Mouse (Mus musculus) bone marrow, adult 2 months (tissue): ENCODE data around the gene Baz2a. TPM values are rescaled to one million over a fixed set of nuclear protein-coding genes. Genes with fewer than 3 reads are reported as not detected.
"Not testable (repeated sequence)": the region's sequence is repeated elsewhere in the genome, so short reads cannot be mapped to it uniquely, and the experiment has no call there.

ENCODE experiments used
- H3K27ac ChIP-seq: fragments of 200-500 bp; 2 replicates; pipeline ENCODE4 v1.5.1; 2012; ENCODE audit warnings: low read depth, mild to moderate bottlenecking, control low read depth, inconsistent platforms, low read length; ENCODE audit not compliant: control insufficient read depth, poor library complexity, insufficient read depth
- H3K4me1 ChIP-seq: fragments of 200-500 bp; 2 replicates; pipeline ENCODE4 v1.6.1; 2011; ENCODE audit warnings: low read length; ENCODE audit not compliant: control insufficient read depth, insufficient read depth
- H3K4me3 ChIP-seq: fragments of 200-500 bp; replicated peaks from 2 replicates; pipeline ENCODE3; 2011; ENCODE audit warnings: mild to moderate bottlenecking, low read depth, low read length, control low read depth; ENCODE audit not compliant: control insufficient read depth
- CTCF ChIP-seq: fragments of 200-500 bp; IDR thresholded peaks from 2 replicates; pipeline ENCODE4 v1.5.1; 2011; ENCODE audit warnings: low read length, control low read depth; ENCODE audit not compliant: control insufficient read depth, insufficient read depth
- POLR2A ChIP-seq: fragments of 200-500 bp; IDR thresholded peaks from 2 replicates; pipeline ENCODE4 v1.6.1; 2011; ENCODE audit warnings: low read depth, mild to moderate bottlenecking, control low read depth, low read length, borderline replicate concordance; ENCODE audit not compliant: control insufficient read depth
- WGBS: fragments of 180-500 bp; shearing (Covaris S2); methylation state at CpG from one replicate; pipeline ENCODE4 v1.1.7; 2018; 5-methylcytosine and 5-hydroxymethylcytosine counted together
- polyA plus RNA-seq: library from polyadenylated mRNA; stranded (reverse); fragments of >200 nt; gene quantifications from 2 replicates; pipeline ENCODE4 v1.2.4, GENCODE M21; 2011; ENCODE audit warnings: low replicate concordance; ENCODE audit not compliant: missing spikeins, insufficient read depth, insufficient read length

Gene Baz2a
- polyA plus RNA-seq, 1 experiment = 64.0 TPM

DNA sequence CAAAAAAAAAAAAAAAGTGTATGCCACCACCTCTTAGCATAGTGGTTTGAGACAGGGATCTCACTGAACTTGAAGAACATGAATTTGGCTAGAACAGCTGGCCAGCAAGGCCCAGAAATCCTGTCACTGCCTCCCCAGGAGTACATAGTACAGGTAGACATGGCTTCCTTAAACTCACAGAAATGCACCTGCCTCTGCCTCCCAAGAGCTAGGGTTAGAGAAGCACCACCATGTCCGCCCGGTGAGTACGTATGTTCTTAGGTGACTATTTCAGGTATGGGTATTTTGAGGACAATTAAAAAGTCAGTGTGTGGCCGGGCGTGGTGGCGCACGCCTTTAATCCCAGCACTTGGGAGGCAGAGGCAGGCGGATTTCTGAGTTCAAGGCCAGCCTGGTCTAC lies 38.4 kb upstream of the Baz2a start:
- no peak for TF ChIP-seq POLR2A
- no peak for TF ChIP-seq CTCF
- Histone ChIP-seq H3K27ac (no peak overlapping the region), H3K4me3 (no peak overlapping the region), H3K4me1 (no peaks in the 10 kb centered on the region)
- WGBS = 88% methylated on average over 8 of the region's 8 CpGs

DNA sequence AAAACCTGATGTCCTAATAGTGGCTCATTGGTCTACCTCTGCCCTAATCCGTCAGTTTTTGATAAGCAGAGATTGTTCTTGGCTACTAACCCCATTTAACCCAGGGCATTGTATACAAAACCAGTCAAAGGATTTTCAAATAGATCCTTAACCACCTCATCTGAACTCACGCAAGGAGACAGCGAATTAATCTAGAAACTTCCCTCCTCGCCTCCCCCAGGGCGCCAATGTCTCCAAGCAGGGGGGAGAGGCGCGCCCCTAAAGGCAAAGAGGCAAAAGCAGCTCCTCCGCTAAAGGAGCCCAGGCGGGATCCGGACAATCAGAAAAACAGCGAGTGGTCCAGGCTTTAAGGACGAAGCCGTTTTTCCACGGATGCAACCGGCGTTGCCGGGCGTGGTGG lies 33.2 kb upstream of the Baz2a start:
- WGBS = under 1% methylated on average over 18 of the region's 18 CpGs
- Histone ChIP-seq H3K4me1 (peaks cover 2% of the 10 kb centered on the region), H3K27ac (peak overlapping the region; percentile 90), H3K4me3 (peak overlapping the region; percentile 71)
- TF ChIP-seq POLR2A (no peak), CTCF (no peak)

DNA sequence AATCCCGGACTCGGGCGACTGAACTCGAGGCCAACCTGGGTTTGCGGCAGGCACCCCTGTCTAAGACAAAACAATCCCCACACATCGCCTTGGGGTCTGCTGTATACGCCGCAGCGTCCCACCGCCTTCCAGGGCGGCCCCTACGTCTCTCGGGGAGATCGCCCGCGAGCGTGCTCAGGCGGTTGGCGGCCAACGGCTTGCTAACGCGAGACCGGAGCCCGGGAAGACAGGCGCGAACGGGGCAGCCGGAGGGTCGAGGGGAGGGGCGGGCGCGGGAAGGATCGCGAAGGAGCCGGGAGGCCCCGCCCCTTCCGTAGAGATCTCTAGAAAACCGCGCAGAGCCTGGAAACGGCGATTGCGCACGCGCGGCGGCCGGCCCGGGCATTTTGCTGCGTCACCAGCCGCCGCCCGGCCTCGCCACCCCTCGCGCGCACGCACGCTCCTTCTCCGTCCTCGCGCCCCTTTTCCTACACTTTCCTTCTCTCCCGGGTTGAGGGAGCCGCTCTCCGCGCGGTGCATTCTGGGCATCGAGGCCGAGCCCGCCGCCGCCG lies 32.7 kb upstream of the Baz2a start, which contains the start of gene Ptges3:
Ptges3 (plus strand) TSS at position 354 of the 551 bp plus-strand sequence.
- WGBS = under 1% methylated on average over 70 of the region's 72 CpGs
- Histone ChIP-seq H3K4me3 (peak within 1 kb of the TSS; percentile 97), H3K4me1 (peaks cover 2% of the 10 kb centered on the region), H3K27ac (peak within 1 kb of the TSS; percentile 90)
- peak; percentile 41 for TF ChIP-seq POLR2A
- no peak for TF ChIP-seq CTCF

DNA sequence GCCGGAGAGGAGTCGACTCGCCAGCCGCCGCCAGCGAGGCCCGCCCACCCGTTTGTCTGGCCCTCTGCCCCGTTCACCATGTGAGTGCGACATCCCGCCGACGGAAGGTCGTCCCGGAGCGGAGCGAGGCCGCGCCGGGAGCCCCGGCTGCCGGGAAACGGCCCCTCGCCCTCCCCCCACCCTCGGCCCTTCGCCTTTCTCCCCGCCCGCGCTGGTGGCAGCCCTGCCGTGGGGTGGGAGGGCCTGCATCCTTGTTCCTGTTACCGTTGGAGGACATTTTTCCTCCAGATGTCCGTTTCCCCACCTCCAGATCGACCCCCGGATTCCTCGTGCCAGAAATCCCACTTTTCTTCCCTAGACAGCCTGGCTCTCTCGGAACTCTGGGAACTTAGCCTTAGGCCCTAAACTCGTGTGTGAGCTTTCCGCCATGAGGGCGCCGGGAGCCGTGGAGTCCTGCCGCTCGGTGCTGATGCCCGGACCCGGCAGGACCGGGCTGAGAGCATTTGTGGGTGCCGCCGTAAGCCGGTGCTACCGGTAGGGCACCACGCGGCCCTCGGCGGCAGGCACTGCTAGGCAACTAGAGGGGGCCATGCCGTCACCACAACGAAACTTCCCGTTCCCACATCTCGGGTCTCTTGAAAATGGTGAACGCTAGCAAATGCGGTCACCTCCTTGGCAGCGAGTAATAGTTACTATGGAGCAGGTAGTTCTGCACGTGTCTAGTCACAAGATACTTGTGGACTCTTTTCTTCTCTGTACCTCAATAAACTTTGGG lies 32.0 kb upstream of the Baz2a start:
- WGBS = under 1% methylated on average over 62 of the region's 62 CpGs
- TF ChIP-seq POLR2A (peak; percentile 3; the same call in 1 of the 2 replicates), CTCF (no peak)
- H3K27ac ChIP-seq = peak overlapping the region; percentile 90
- H3K4me1 ChIP-seq = peaks cover 2% of the 10 kb centered on the region
- peak overlapping the region; percentile 97 for H3K4me3 ChIP-seq

DNA sequence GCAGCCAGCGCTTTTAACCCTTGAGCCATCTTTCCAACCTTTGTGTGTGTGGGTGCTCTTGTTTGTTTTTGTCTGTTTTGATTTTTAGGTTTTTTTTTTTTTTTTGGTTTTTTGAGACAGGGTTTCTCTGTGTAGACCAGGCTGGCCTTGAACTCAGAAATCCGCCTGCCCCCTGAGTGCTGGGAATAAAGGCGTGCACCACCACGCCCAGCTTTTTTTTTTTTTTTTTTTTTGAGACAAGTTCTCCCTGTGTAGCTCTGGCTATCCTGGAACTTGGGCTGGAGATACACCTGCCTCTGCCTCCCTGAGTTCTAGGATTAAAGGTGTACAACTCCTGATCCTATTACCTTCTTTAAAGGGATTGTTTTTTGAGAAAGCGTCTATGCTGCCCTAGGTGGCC lies 30.3 kb upstream of the Baz2a start:
- 59% methylated on average over 5 of the region's 5 CpGs for WGBS
- H3K4me1 ChIP-seq = peaks cover 2% of the 10 kb centered on the region
- TF ChIP-seq POLR2A = no peak
- no peak for TF ChIP-seq CTCF
- no peak overlapping the region for H3K27ac ChIP-seq
- no peak overlapping the region for H3K4me3 ChIP-seq

DNA sequence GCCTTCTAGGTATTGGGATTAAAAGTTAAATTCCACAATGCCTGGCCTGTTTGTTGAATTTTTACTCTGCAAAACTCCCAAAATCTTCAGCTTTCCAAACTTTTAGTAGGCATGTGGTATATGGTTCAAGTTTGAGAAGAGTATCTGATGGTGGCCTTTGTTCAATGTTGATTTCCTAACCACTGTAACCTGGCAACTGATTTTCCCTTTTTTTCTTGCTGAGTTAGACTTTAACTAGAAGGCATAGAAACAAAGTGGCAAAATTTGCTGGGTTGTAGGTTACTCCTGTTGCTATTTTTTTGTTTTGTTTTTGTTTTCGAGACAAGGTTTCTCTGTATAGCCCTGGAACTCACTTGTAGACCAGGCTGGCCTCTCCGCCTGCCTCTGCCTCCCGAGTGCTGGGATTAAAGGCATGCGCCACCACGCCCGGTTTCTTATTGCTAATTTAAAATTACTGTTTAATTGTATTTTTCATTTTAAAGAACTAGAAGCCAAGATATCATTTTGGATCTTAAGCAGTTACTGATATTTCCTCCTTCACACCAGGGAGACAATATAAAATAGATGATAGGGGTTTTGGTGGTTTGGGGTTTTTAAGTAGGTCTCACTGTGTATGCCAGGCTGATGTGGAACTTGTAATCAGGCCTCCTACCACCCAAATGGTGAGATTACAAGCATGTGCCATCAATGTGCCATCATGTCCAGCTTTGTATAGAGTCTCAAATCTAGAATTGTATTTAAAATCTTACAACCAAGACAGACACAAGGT lies 29.0 kb upstream of the Baz2a start:
- H3K4me1 ChIP-seq = peaks cover 2% of the 10 kb centered on the region
- H3K4me3 ChIP-seq = no peak overlapping the region
- 74% methylated on average over 6 of the region's 6 CpGs for whole genome bisulfite sequencing

DNA sequence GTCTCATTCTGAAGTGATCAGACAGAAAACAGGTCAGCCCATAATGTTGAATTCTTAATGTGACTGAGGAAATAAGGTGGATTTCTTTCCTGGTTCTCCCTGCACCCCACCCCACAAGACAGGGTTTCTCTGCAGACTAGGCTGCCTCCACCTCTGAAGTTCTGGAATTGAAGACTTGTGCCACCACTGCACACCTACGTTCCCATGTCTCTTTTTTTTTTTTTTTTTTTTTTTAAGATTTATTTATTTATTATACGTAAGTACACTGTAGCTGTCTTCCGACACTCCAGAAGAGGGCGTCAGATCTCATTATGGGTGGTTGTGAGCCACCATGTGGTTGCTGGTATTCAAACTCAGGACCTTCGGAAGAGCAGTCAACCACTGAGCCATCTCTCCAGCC lies 25.3 kb upstream of the Baz2a start:
- no peak for TF ChIP-seq CTCF
- no peak for TF ChIP-seq POLR2A
- H3K27ac ChIP-seq = no peak overlapping the region
- H3K4me1 ChIP-seq = no peaks in the 10 kb centered on the region; the same call in 1 of the 2 replicates
- H3K4me3 ChIP-seq = no peak overlapping the region
- 75% methylated on average over 5 of the region's 5 CpGs for WGBS

More for the DNA sequence above, 29.0 kb upstream of the Baz2a start:
- H3K27ac ChIP-seq = no peak overlapping the region
- TF ChIP-seq CTCF (no peak), POLR2A (no peak)

DNA sequence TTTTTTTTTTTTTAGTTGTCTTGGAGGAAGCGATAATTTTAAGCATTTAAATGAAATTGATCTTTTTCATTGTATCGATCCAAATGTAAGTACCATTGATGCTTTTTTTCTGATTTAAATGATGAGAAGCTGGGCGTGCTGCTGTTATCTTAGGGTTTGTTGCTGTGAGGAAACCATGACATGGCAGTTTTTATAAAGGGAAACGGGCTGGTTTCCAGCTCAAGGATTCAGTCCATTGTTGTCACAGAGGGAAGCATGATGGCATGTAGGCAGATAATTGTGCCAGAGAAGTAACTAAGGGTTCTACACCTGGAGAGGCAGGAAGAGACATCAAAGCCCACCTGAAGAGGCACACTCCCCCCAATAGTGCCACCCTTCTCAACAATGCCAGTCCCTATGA lies 22.2 kb upstream of the Baz2a start:
- 52% methylated on average over 4 of the region's 4 CpGs for WGBS
- no peak overlapping the region for H3K4me3 ChIP-seq

DNA sequence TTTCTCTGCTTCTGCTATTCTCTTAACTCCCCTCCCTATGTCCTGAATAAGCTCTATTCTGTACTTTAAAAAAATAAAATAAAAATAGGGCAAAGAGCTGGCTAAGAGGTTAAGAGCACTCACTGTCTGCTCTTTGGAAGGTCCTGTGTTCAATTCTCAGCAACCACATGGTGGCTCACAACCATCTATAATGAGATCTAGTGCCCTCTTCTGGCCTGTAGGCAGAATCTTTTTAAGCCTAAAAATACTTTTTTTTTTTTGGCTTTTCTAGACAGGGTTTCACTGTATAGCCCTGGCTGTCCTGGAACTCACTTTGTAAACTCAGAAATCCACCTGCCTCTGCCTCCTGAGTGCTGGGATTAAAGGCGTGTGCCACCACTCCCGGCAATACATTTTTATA lies 20.9 kb upstream of the Baz2a start:
- not testable (repeated sequence) for H3K4me1 ChIP-seq, H3K27ac ChIP-seq, H3K4me3 ChIP-seq
- WGBS = 93% methylated on average over 2 of the region's 2 CpGs

More for the DNA sequence above, 22.2 kb upstream of the Baz2a start:
- TF ChIP-seq POLR2A = no peak
- TF ChIP-seq CTCF = no peak
- Histone ChIP-seq H3K27ac (no peak overlapping the region), H3K4me1 (no peaks in the 10 kb centered on the region)

DNA sequence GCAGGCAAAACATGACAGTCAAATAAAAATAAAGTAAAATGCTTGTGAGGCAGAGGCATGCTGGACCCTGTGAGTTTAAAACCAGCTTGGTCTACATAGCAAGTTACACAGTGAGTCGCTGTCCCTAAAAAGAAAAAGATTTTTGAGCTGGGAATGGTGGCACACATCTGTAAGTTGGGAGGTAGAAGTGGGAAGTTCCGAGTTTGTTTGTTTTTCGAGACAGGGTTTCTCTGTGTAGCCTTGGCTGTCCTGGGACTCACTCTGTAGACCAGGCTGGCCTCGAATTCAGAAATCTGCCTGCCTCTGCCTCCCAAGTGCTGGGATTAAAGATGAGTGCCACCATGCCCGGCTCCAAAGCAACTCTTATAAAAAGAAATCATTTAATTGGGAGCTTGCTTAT lies 13.1 kb upstream of the Baz2a start:
- not testable (repeated sequence) for H3K4me3 ChIP-seq, H3K27ac ChIP-seq, H3K4me1 ChIP-seq
- WGBS = 85% methylated on average over 5 of the region's 5 CpGs
